Mouse (Mus musculus): ENCODE measurements at regions not wholly inside any gene's neighbourhood (a gene's known extent, or its start where the extent isn't known, plus 50 kb on each side); places are given as distances from the start of the nearest gene placed in this dataset.

- no peak overlapping the region for H3K4me3 ChIP-seq (replicated peaks)
- TF ChIP-seq TAL1 (IDR thresholded peaks at IDR 0.05; ENCODE audit: low read length) (no peak), GATA1 (IDR thresholded peaks at IDR 0.05; ENCODE audit: low read length) (no peak)
- H3K36me3 ChIP-seq (ENCODE audit: control insufficient read depth): no peaks in the 10 kb centered on the region
- no peaks in the 10 kb centered on the region for H3K4me1 ChIP-seq (ENCODE audit: control insufficient read depth)
- no peaks in the 10 kb centered on the region for H3K27me3 ChIP-seq (ENCODE audit: control insufficient read depth)
- H3K9me3 ChIP-seq (ENCODE audit: control insufficient read depth, low read length): no peaks in the 10 kb centered on the region
These were observed 110.9 kb downstream of the Ndufa4 start for GRCm38 (mm10) chr6:11796361-11796760.

- TF ChIP-seq TAL1 (IDR thresholded peaks at IDR 0.05; ENCODE audit: low read length) (no peak), GATA1 (IDR thresholded peaks at IDR 0.05; ENCODE audit: low read length) (no peak)
- no peaks in the 10 kb centered on the region for H3K36me3 ChIP-seq (ENCODE audit: control insufficient read depth)
- no peaks in the 10 kb centered on the region for H3K4me1 ChIP-seq (ENCODE audit: control insufficient read depth)
- H3K27me3 ChIP-seq (ENCODE audit: control insufficient read depth): no peaks in the 10 kb centered on the region
- no peak overlapping the region for H3K4me3 ChIP-seq (replicated peaks)
- no peaks in the 10 kb centered on the region for H3K9me3 ChIP-seq (ENCODE audit: control insufficient read depth, low read length)
These were observed 113.9 kb downstream of the Ndufa4 start for GRCm38 (mm10) chr6:11793366-11793765.

GRCm38 (mm10) chr6:11792186-11792585, 115.1 kb downstream of the Ndufa4 start:
- H3K36me3 ChIP-seq (ENCODE audit: control insufficient read depth): no peaks in the 10 kb centered on the region
- H3K9me3 ChIP-seq (ENCODE audit: control insufficient read depth, low read length): no peaks in the 10 kb centered on the region
- H3K4me1 ChIP-seq (ENCODE audit: control insufficient read depth): no peaks in the 10 kb centered on the region
- TF ChIP-seq GATA1 (IDR thresholded peaks at IDR 0.05; ENCODE audit: low read length): no peak
- no peak for TF ChIP-seq TAL1 (IDR thresholded peaks at IDR 0.05; ENCODE audit: low read length)
- H3K4me3 ChIP-seq (replicated peaks): no peak overlapping the region
- no peaks in the 10 kb centered on the region for H3K27me3 ChIP-seq (ENCODE audit: control insufficient read depth)

GRCm38 (mm10) chr6:11791056-11791455, 116.2 kb downstream of the Ndufa4 start:
- no peaks in the 10 kb centered on the region for H3K9me3 ChIP-seq (ENCODE audit: control insufficient read depth, low read length)
- no peak overlapping the region for H3K4me3 ChIP-seq (replicated peaks)
- TF ChIP-seq TAL1 (IDR thresholded peaks at IDR 0.05; ENCODE audit: low read length) (no peak), GATA1 (IDR thresholded peaks at IDR 0.05; ENCODE audit: low read length) (no peak)
- H3K27me3 ChIP-seq (ENCODE audit: control insufficient read depth): no peaks in the 10 kb centered on the region
- no peaks in the 10 kb centered on the region for H3K4me1 ChIP-seq (ENCODE audit: control insufficient read depth)
- H3K36me3 ChIP-seq (ENCODE audit: control insufficient read depth): no peaks in the 10 kb centered on the region

GRCm38 (mm10) chr6:11773992-11774391, 133.3 kb downstream of the Ndufa4 start:
- no peak overlapping the region for H3K4me3 ChIP-seq (replicated peaks)
- H3K9me3 ChIP-seq (ENCODE audit: control insufficient read depth, low read length): no peaks in the 10 kb centered on the region
- TF ChIP-seq GATA1 (IDR thresholded peaks at IDR 0.05; ENCODE audit: low read length) (no peak), TAL1 (IDR thresholded peaks at IDR 0.05; ENCODE audit: low read length) (no peak)
- no peaks in the 10 kb centered on the region for H3K27me3 ChIP-seq (ENCODE audit: control insufficient read depth)
- no peaks in the 10 kb centered on the region for H3K36me3 ChIP-seq (ENCODE audit: control insufficient read depth)
- H3K4me1 ChIP-seq (ENCODE audit: control insufficient read depth): no peaks in the 10 kb centered on the region

- Histone ChIP-seq H3K9me3 (ENCODE audit: control insufficient read depth, low read length) (no peaks in the 10 kb centered on the region), H3K36me3 (ENCODE audit: control insufficient read depth) (no peaks in the 10 kb centered on the region), H3K4me3 (replicated peaks) (no peak overlapping the region), H3K27me3 (ENCODE audit: control insufficient read depth) (no peaks in the 10 kb centered on the region), H3K4me1 (ENCODE audit: control insufficient read depth) (no peaks in the 10 kb centered on the region)
- TF ChIP-seq TAL1 (IDR thresholded peaks at IDR 0.05; ENCODE audit: low read length) (no peak), GATA1 (IDR thresholded peaks at IDR 0.05; ENCODE audit: low read length) (no peak)
These were observed 144.4 kb downstream of the Ndufa4 start for GRCm38 (mm10) chr6:11762912-11763311.

- TF ChIP-seq TAL1 (IDR thresholded peaks at IDR 0.05; ENCODE audit: low read length): no peak
- no peak for TF ChIP-seq GATA1 (IDR thresholded peaks at IDR 0.05; ENCODE audit: low read length)
- Histone ChIP-seq H3K4me3 (replicated peaks) (no peak overlapping the region), H3K36me3 (ENCODE audit: control insufficient read depth) (no peaks in the 10 kb centered on the region), H3K27me3 (ENCODE audit: control insufficient read depth) (no peaks in the 10 kb centered on the region), H3K9me3 (ENCODE audit: control insufficient read depth, low read length) (no peaks in the 10 kb centered on the region), H3K4me1 (ENCODE audit: control insufficient read depth) (peaks cover 5% of the 10 kb centered on the region)
These were observed 169.6 kb downstream of the Ndufa4 start for GRCm38 (mm10) chr6:11737667-11738066.

- TF ChIP-seq GATA1 (IDR thresholded peaks at IDR 0.05; ENCODE audit: low read length): no peak
- no peak for TF ChIP-seq TAL1 (IDR thresholded peaks at IDR 0.05; ENCODE audit: low read length)
- no peaks in the 10 kb centered on the region for H3K9me3 ChIP-seq (ENCODE audit: control insufficient read depth, low read length)
- no peak overlapping the region for H3K4me3 ChIP-seq (replicated peaks)
- peaks cover 26% of the 10 kb centered on the region for H3K4me1 ChIP-seq (ENCODE audit: control insufficient read depth)
- no peaks in the 10 kb centered on the region for H3K36me3 ChIP-seq (ENCODE audit: control insufficient read depth)
- H3K27me3 ChIP-seq (ENCODE audit: control insufficient read depth): no peaks in the 10 kb centered on the region
These were observed 176.2 kb downstream of the Ndufa4 start for GRCm38 (mm10) chr6:11731126-11731525.

GRCm38 (mm10) chr6:11730667-11731066, 176.6 kb downstream of the Ndufa4 start:
- Histone ChIP-seq H3K4me3 (replicated peaks) (no peak overlapping the region), H3K9me3 (ENCODE audit: control insufficient read depth, low read length) (no peaks in the 10 kb centered on the region), H3K4me1 (ENCODE audit: control insufficient read depth) (peaks cover 28% of the 10 kb centered on the region), H3K36me3 (ENCODE audit: control insufficient read depth) (no peaks in the 10 kb centered on the region), H3K27me3 (ENCODE audit: control insufficient read depth) (no peaks in the 10 kb centered on the region)
- TF ChIP-seq TAL1 (IDR thresholded peaks at IDR 0.05; ENCODE audit: low read length): no peak
- no peak for TF ChIP-seq GATA1 (IDR thresholded peaks at IDR 0.05; ENCODE audit: low read length)

GRCm38 (mm10) chr6:11727806-11728205, 179.5 kb downstream of the Ndufa4 start:
- TF ChIP-seq GATA1 (IDR thresholded peaks at IDR 0.05; ENCODE audit: low read length): no peak
- TF ChIP-seq TAL1 (IDR thresholded peaks at IDR 0.05; ENCODE audit: low read length): no peak
- Histone ChIP-seq H3K9me3 (ENCODE audit: control insufficient read depth, low read length) (no peaks in the 10 kb centered on the region), H3K4me1 (ENCODE audit: control insufficient read depth) (peaks cover 28% of the 10 kb centered on the region), H3K27me3 (ENCODE audit: control insufficient read depth) (no peaks in the 10 kb centered on the region), H3K4me3 (replicated peaks) (no peak overlapping the region), H3K36me3 (ENCODE audit: control insufficient read depth) (no peaks in the 10 kb centered on the region)

Data from erythroblast, embryonic 14.5 days (primary cell).